In the genomic region with DNA sequence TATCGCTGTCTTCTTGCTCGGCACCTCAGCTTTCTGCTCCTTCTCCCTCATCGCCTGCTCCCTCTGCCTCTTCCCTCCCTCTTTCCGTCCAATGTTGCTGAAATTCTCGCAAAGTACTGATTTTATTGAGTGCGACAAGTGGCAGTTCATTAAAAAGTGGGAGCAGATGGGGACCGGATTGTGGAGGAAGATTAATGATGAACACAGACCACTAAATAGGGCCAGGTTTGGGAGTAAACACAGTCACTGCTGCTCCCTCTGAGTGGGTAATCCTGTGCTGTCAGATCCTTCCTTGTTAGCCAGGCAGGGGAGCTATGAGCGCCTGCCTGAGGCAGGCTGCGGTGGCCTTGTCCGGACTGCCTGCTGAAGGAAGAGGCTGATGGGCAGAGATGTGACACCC, we compare ENCODE assay signal across 15 mouse cellular contexts.
"Had no signal": no experiment of that assay in that cellular context is flagged by ENCODE, and none has a peak within 500 bp of the region (broad histone marks: within the 10 kb centered on the region; RNA-seq: fewer than 3 reads in every experiment).

No protein-coding gene starts in this region.

- H3K36me3 ChIP-seq: liver, embryonic 15.5 days; midbrain, embryonic 15.5 days; neural tube, embryonic 12.5 days; stomach, embryonic 15.5 days had no signal

- H3K9me3 ChIP-seq: liver, embryonic 15.5 days; midbrain, embryonic 15.5 days; stomach, embryonic 15.5 days had no signal

- DNase-seq: kidney, adult 11 months; kidney, adult 9 months; kidney, postnatal 36 days; lung, adult 2 months; lung, postnatal 10 days; right cerebral cortex, postnatal 14 days; thymus, adult 2 months; thymus, postnatal 25 days had no signal

- H3K27ac ChIP-seq: hindbrain, postnatal 0 days; kidney, postnatal 0 days; liver, embryonic 15.5 days; midbrain, embryonic 15.5 days; neural tube, embryonic 12.5 days; stomach, embryonic 15.5 days had no signal

- ATAC-seq: hindbrain, postnatal 0 days; midbrain, embryonic 15.5 days had no signal

- H3K4me2 ChIP-seq: liver, embryonic 11.5 days; liver, embryonic 15.5 days; midbrain, embryonic 15.5 days; neural tube, embryonic 12.5 days; stomach, embryonic 15.5 days had no signal

- H3K27me3 ChIP-seq: liver, embryonic 15.5 days; midbrain, embryonic 15.5 days; stomach, embryonic 15.5 days had no signal

- H3K4me1 ChIP-seq: liver, embryonic 15.5 days; midbrain, embryonic 15.5 days; neural tube, embryonic 12.5 days; stomach, embryonic 15.5 days had no signal

- H3K9ac ChIP-seq: liver, embryonic 15.5 days; midbrain, embryonic 15.5 days; neural tube, embryonic 12.5 days; stomach, embryonic 15.5 days had no signal

- H3K4me3 ChIP-seq: liver, embryonic 15.5 days; midbrain, embryonic 15.5 days; neural tube, embryonic 12.5 days; stomach, embryonic 15.5 days had no signal
